Mouse (Mus musculus): ENCODE results near the gene Mcm9. TPM values are rescaled to one million over a fixed set of nuclear protein-coding genes. Genes with fewer than 3 reads are reported as not detected.
"Not testable (repeated sequence)": the region's sequence is repeated elsewhere in the genome, so short reads cannot be mapped to it uniquely, and the experiment has no call there.

Mcm9 gene
- total RNA-seq, 4 experiments from 2014 or later: 2.5 to 3.6 (median 2.8) TPM

DNA sequence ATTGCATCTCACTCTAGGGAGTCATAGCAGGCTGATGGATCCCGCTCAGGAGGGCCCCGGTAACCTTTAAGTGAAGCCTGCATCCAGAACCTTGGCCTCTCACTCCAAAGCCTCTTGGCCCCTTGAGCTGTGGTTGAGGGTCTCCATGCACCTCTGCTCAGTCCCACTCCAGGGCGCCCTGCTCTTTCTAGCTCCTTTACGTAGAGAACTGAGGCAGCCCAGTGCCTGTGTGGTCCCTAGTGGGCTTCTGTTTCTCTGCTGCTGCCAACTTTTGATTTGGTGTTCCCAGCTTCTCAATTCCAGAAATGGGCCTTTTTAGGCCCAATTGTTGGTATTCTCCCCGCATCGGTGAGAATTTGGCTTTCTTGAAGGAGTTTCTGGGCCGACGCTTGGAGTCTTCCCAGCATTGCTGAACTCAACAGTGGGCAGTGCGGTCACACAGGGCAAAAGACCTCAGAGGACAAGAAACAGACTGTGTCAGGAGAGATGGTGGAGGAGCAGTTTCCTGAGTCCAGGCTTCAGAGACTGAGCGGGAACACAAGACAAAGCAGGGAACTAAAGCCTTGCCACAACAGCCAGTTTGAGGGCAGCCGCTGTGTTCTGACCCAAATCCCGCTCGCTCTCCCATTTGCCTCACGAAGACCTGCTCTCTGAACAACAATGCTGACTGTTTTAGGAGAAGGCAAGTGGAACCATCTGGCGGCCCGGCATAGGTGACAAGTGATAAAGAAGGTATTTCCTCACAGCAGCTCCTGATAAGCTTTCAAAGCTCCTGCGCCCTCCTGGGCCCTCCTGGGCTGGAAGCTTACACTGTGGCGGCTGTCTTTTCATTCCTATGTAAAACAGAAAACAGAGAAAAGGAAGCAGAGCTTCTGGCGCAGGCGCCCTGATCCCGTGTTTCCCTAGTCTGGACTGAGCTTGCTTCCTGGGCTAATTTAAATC, 127.1 kb downstream of the Mcm9 start:
- peak; percentile 16 for DNase-seq (ENCODE audit: low spot score)

DNA sequence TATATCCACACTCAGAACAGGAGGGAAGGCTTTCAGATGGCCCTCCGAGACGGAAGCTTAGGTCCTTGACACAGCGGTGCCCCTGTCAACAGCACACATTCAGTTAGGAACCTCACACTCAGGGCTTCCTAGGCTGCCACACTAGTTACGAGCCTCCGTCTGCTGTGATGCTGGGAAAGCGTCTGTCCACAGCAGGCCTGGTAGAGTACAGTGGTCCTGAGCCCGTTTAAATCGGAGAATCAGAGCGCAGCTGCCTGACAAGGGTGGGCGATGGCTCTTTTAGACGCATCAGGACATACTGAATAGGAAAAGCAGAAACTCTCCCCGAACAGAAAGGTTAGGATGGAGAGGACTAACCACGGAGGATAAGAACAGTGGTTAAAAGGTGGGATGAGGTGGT, 127.8 kb downstream of the Mcm9 start:
- no peak for DNase-seq (ENCODE audit: low spot score)

DNA sequence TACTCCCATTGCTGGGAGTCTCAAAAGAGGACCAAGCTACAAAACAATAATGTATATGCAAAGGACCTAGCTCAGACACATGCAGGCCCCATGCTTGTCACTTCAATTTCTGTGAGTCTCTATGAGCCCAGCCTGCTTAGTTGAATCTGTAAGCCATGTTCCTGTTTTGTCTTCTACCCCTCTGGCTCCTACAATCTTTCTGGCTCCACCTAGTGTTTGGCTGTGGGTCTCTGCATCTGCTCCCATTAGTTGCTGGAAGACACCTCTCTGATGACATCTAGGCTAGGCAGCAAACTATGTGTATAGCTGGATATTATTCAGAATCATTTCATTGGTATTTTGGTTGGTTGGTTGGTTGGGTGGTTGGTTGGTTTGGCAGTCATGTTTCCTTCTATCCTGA, 130.7 kb downstream of the Mcm9 start:
- peak; percentile 64 for DNase-seq (ENCODE audit: low spot score)

DNA sequence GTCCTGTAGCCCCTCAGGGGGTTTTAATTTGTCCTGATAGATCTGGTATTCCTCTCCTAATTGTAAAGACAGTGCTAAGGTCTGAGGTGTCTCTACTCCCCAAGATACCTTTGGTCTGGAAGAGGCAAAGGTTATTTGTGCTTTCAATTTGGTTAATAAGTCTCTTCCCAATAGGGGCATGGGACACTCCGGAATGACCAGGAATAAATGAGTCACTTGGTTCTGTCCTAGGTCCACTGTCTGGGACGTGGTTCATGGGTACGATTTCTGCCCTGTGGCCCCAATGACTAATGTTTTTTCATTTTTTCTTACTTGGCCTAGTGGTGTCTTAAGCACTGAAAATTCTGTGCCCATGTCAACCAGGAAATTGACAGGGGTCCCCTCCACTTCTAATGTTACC, 134.9 kb downstream of the Mcm9 start:
- not testable (repeated sequence) for DNase-seq (ENCODE audit: low spot score)

DNA sequence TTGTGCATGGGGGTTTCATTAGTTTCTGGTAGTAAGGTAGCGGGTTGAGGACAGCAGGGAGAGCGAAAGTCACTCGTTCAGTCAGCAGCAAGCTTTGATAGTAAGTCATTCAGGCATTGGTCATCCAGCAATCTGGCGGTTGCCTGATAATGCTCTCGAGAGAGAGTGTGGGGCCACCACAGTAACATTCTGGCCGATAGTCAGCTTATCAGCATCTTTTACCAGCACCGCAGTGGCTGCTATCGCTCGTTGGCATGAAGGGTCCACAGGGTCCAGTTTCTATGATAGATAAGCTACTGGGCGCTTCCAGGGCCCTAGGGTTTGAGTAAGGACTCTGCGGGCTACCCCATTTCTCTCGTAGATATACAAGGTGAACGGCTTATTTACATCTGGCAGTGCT, 136.3 kb downstream of the Mcm9 start:
- DNase-seq (ENCODE audit: low spot score): no peak

Other genes with a start within 250 kb of the Mcm9 start
- gene Asf1a, start 33.7 kb downstream of the Mcm9 start, total RNA-seq (2022): 10 to 100 TPM; 26.4 to 30.3 (median 29.1) TPM
- 1 to 10 TPM in 1 of 4 experiments, under 1 TPM in 3; 0.40 to 2.0 (median 0.71) TPM for gene Fam184a, start 120.7 kb upstream of the Mcm9 start, total RNA-seq (2022)

Measured in heart, adult 8-10 months (tissue).